Mouse (Mus musculus) MEL (cell line): ENCODE measurements around the gene Rpa1. TPM values are rescaled to one million over a fixed set of nuclear protein-coding genes. Genes with fewer than 3 reads are reported as not detected.
A peak's percentile ranks its signal among the peaks of the same experiment; 100 is the strongest.

Experiments
- DNase-seq: peaks from one replicate; pipeline ENCODE4 v3.0.0; 2011; ENCODE audit warnings: low read depth, low spot score
- H3K27ac ChIP-seq: 2 replicates; pipeline ENCODE4 v1.5.1; 2012; ENCODE audit warnings: low read depth, mild to moderate bottlenecking, control low read depth, low read length, moderate library complexity; ENCODE audit not compliant: control insufficient read depth
- H3K27me3 ChIP-seq, 2 experiments: fragments of 150-350 bp in 1 of 2; sonication (generic) in 1 of 2; 2 replicates each; pipeline ENCODE4 v1.6.1; 2012; ENCODE audit warnings: low read length in 2 of 2, mild to moderate bottlenecking in 2 of 2, improper control_type of control experiment in 1 of 2, moderate library complexity in 1 of 2; ENCODE audit not compliant: insufficient read depth in 2 of 2, control insufficient read depth in 1 of 2
- H3K36me3 ChIP-seq, 2 experiments: 2 replicates each; pipeline ENCODE4 v1.6.1; 2012 to 2014; ENCODE audit warnings: low read length in 2 of 2, improper control_type of control experiment in 1 of 2, inconsistent platforms in 1 of 2, mild to moderate bottlenecking in 1 of 2; ENCODE audit not compliant: insufficient read depth in 2 of 2, control insufficient read depth in 1 of 2
- H3K4me1 ChIP-seq, 2 experiments: fragments of 150-350 bp in 1 of 2; sonication (generic) in 1 of 2; 2 replicates each; pipeline ENCODE4 v1.6.1; 2012; ENCODE audit warnings: low read length in 2 of 2, improper control_type of control experiment in 1 of 2, mild to moderate bottlenecking in 1 of 2; ENCODE audit not compliant: insufficient read depth in 2 of 2, control insufficient read depth in 1 of 2
- H3K4me3 ChIP-seq, 2 experiments: fragments of 150-350 bp in 1 of 2; sonication (generic) in 1 of 2; 2 replicates each; pipeline ENCODE4 v1.5.1; 2012; ENCODE audit warnings: low read depth in 2 of 2, low read length in 2 of 2, mild to moderate bottlenecking in 2 of 2, moderate library complexity in 2 of 2, control low read depth in 1 of 2, improper control_type of control experiment in 1 of 2; ENCODE audit not compliant: control insufficient read depth in 1 of 2, insufficient read depth in 1 of 2
- H3K79me2 ChIP-seq: 2 replicates; pipeline ENCODE4 v1.6.1; 2012; ENCODE audit warnings: mild to moderate bottlenecking, low read length, moderate library complexity; ENCODE audit not compliant: control insufficient read depth, poor library complexity, insufficient read depth
- H3K9ac ChIP-seq: 2 replicates; pipeline ENCODE4 v1.6.1; 2012; ENCODE audit warnings: low read depth, mild to moderate bottlenecking, control low read depth, low read length, moderate library complexity; ENCODE audit not compliant: control insufficient read depth, poor library complexity, severe bottlenecking
- H3K9me3 ChIP-seq: fragments of 150-350 bp; sonication (generic); replicated peaks from 2 replicates; pipeline ENCODE4 v1.6.1; 2012; ENCODE audit warnings: mild to moderate bottlenecking, low read length, improper control_type of control experiment, moderate library complexity; ENCODE audit not compliant: insufficient read depth
- BHLHE40 ChIP-seq: IDR thresholded peaks from 2 replicates; pipeline ENCODE4 v1.6.1; 2012; ENCODE audit warnings: low read depth, mild to moderate bottlenecking, inconsistent platforms, low read length, improper control_type of control experiment, borderline replicate concordance
- CHD1 ChIP-seq: IDR thresholded peaks from 2 replicates; pipeline ENCODE4 v1.6.1; 2012; ENCODE audit warnings: low read depth, mild to moderate bottlenecking, inconsistent platforms, low read length, improper control_type of control experiment
- CHD2 ChIP-seq: IDR thresholded peaks from 2 replicates; pipeline ENCODE4 v1.6.1; 2011; ENCODE audit warnings: low read length, improper control_type of control experiment
- E2F4 ChIP-seq: IDR thresholded peaks from 2 replicates; pipeline ENCODE4 v1.6.1; 2011; ENCODE audit warnings: low read depth, low read length, improper control_type of control experiment, borderline replicate concordance
- ELF1 ChIP-seq: IDR thresholded peaks from 2 replicates; pipeline ENCODE4 v1.6.1; 2014; ENCODE audit warnings: low read depth, mild to moderate bottlenecking, inconsistent platforms, low read length, improper control_type of control experiment, moderate library complexity
- EP300 ChIP-seq, 2 experiments: IDR thresholded peaks; 2 replicates each; pipeline ENCODE4 v1.6.1; 2011; ENCODE audit warnings: improper control_type of control experiment in 2 of 2, low read length in 2 of 2, low read depth in 1 of 2, mild to moderate bottlenecking in 1 of 2
- ETS1 ChIP-seq: IDR thresholded peaks from 2 replicates; pipeline ENCODE4 v1.6.1; 2012; ENCODE audit warnings: low read depth, mild to moderate bottlenecking, inconsistent platforms, low read length, improper control_type of control experiment, moderate library complexity
- GABPA ChIP-seq: IDR thresholded peaks from 2 replicates; pipeline ENCODE4 v1.6.1; 2012; ENCODE audit warnings: low read depth, mild to moderate bottlenecking, inconsistent platforms, low read length, improper control_type of control experiment, moderate library complexity
- GATA1 ChIP-seq: IDR thresholded peaks from 2 replicates; pipeline ENCODE4 v1.6.1; 2011; ENCODE audit warnings: low read depth, low read length, improper control_type of control experiment
- HCFC1 ChIP-seq: IDR thresholded peaks from 2 replicates; pipeline ENCODE4 v1.6.1; 2012; ENCODE audit warnings: low read depth, mild to moderate bottlenecking, inconsistent platforms, low read length, improper control_type of control experiment, moderate library complexity
- JUND ChIP-seq: IDR thresholded peaks from 2 replicates; pipeline ENCODE4 v1.6.1; 2011; ENCODE audit warnings: low read depth, mild to moderate bottlenecking, improper control_type of control experiment, low read length
- KAT2A ChIP-seq: conservative IDR thresholded peaks from 2 replicates; pipeline ENCODE4 v1.6.1; 2012; ENCODE audit warnings: low read depth, low read length, improper control_type of control experiment, inconsistent platforms
- MAFK ChIP-seq: IDR thresholded peaks from 2 replicates; pipeline ENCODE4 v1.6.1; 2011; ENCODE audit warnings: low read depth, mild to moderate bottlenecking, low read length, improper control_type of control experiment, borderline replicate concordance
- MAX ChIP-seq: IDR thresholded peaks from 2 replicates; pipeline ENCODE4 v1.6.1; 2011; ENCODE audit warnings: low read length, improper control_type of control experiment
- MAZ ChIP-seq: IDR thresholded peaks from 2 replicates; pipeline ENCODE4 v1.6.1; 2012; ENCODE audit warnings: low read depth, mild to moderate bottlenecking, inconsistent platforms, low read length, improper control_type of control experiment
- MEF2A ChIP-seq: IDR thresholded peaks from 2 replicates; pipeline ENCODE4 v1.6.1; 2014; ENCODE audit warnings: low read depth, mild to moderate bottlenecking, inconsistent platforms, low read length, improper control_type of control experiment; ENCODE audit not compliant: poor library complexity, insufficient replicate concordance, severe bottlenecking; ENCODE audit errors: extremely low read depth
- MXI1 ChIP-seq: IDR thresholded peaks from 2 replicates; pipeline ENCODE4 v1.6.1; 2011; ENCODE audit warnings: mild to moderate bottlenecking, low read depth, low read length, improper control_type of control experiment
- MYB ChIP-seq: IDR thresholded peaks from 2 replicates; pipeline ENCODE4 v1.6.1; 2011; ENCODE audit warnings: mild to moderate bottlenecking, low read depth, low read length, improper control_type of control experiment
- MYC ChIP-seq: IDR thresholded peaks from 2 replicates; pipeline ENCODE4 v1.6.1; 2011; ENCODE audit warnings: low read depth, mild to moderate bottlenecking, low read length, improper control_type of control experiment, moderate library complexity
- NELFE ChIP-seq: IDR thresholded peaks from 2 replicates; pipeline ENCODE4 v1.6.1; 2011; ENCODE audit warnings: low read depth, low read length, improper control_type of control experiment
- NRF1 ChIP-seq: IDR thresholded peaks from 2 replicates; pipeline ENCODE4 v1.6.1; 2014; ENCODE audit warnings: low read depth, mild to moderate bottlenecking, inconsistent platforms, low read length, improper control_type of control experiment, moderate library complexity; ENCODE audit not compliant: poor library complexity, insufficient read depth, severe bottlenecking
- POLR2A ChIP-seq, 2 experiments: IDR thresholded peaks; 2 replicates each; pipeline ENCODE4 v1.6.1; 2011 to 2012; ENCODE audit warnings: low read length in 2 of 2, mild to moderate bottlenecking in 2 of 2, control low read depth in 1 of 2, improper control_type of control experiment in 1 of 2, low read depth in 1 of 2, moderate library complexity in 1 of 2; ENCODE audit not compliant: control insufficient read depth in 1 of 2, insufficient read depth in 1 of 2, poor library complexity in 1 of 2
- POLR2AphosphoS2 ChIP-seq: IDR thresholded peaks from 2 replicates; pipeline ENCODE4 v1.6.1; 2011; ENCODE audit warnings: low read length, improper control_type of control experiment
- POLR2AphosphoS5 ChIP-seq: IDR thresholded peaks from 2 replicates; pipeline ENCODE4 v1.6.1; 2012; ENCODE audit warnings: low read depth, borderline replicate concordance, mild to moderate bottlenecking, inconsistent platforms, low read length, moderate library complexity, mixed read lengths
- RAD21 ChIP-seq: IDR thresholded peaks from 2 replicates; pipeline ENCODE4 v1.6.1; 2011; ENCODE audit warnings: mild to moderate bottlenecking, low read depth, low read length, improper control_type of control experiment
- RCOR1 ChIP-seq: IDR thresholded peaks from 2 replicates; pipeline ENCODE4 v1.6.1; 2012; ENCODE audit warnings: low read depth, mild to moderate bottlenecking, inconsistent platforms, low read length, improper control_type of control experiment
- SIN3A ChIP-seq: IDR thresholded peaks from 2 replicates; pipeline ENCODE4 v1.6.1; 2012; ENCODE audit warnings: low read length, improper control_type of control experiment, inconsistent platforms
- SMC3 ChIP-seq: IDR thresholded peaks from 2 replicates; pipeline ENCODE4 v1.6.1; 2011; ENCODE audit warnings: low read depth, low read length, improper control_type of control experiment
- TAL1 ChIP-seq: IDR thresholded peaks from 2 replicates; pipeline ENCODE4 v1.6.1; 2012; ENCODE audit warnings: mild to moderate bottlenecking, inconsistent platforms, low read length, moderate library complexity, mixed read lengths
- TBP ChIP-seq: IDR thresholded peaks from 2 replicates; pipeline ENCODE4 v1.8.0; 2011; ENCODE audit warnings: low read depth, low read length, improper control_type of control experiment
- TCF12 ChIP-seq: IDR thresholded peaks from 2 replicates; pipeline ENCODE4 v1.6.1; 2014; ENCODE audit warnings: low read depth, mild to moderate bottlenecking, inconsistent platforms, low read length, improper control_type of control experiment, moderate library complexity
- UBTF ChIP-seq: IDR thresholded peaks from 2 replicates; pipeline ENCODE4 v1.6.1; 2012; ENCODE audit warnings: low read depth, mild to moderate bottlenecking, inconsistent platforms, low read length, improper control_type of control experiment, moderate library complexity, borderline replicate concordance; ENCODE audit not compliant: insufficient read depth
- USF1 ChIP-seq: IDR thresholded peaks from 2 replicates; pipeline ENCODE4 v1.6.1; 2014; ENCODE audit warnings: low read depth, mild to moderate bottlenecking, inconsistent platforms, low read length, improper control_type of control experiment, moderate library complexity
- USF2 ChIP-seq, 2 experiments: IDR thresholded peaks; 2 replicates each; pipeline ENCODE4 v1.6.1; 2011 to 2012; ENCODE audit warnings: improper control_type of control experiment in 2 of 2, low read length in 2 of 2, borderline replicate concordance in 1 of 2, inconsistent platforms in 1 of 2, low read depth in 1 of 2, mild to moderate bottlenecking in 1 of 2; ENCODE audit not compliant: insufficient read depth in 1 of 2
- ZC3H11A ChIP-seq: IDR thresholded peaks from 2 replicates; pipeline ENCODE4 v1.6.1; 2012; ENCODE audit warnings: low read depth, mild to moderate bottlenecking, inconsistent platforms, low read length, improper control_type of control experiment
- ZKSCAN1 ChIP-seq: IDR thresholded peaks from 2 replicates; pipeline ENCODE4 v1.6.1; 2012; ENCODE audit warnings: low read depth, mild to moderate bottlenecking, inconsistent platforms, low read length, improper control_type of control experiment, moderate library complexity
- ZMIZ1 ChIP-seq: IDR thresholded peaks from 2 replicates; pipeline ENCODE4 v1.6.1; 2012; ENCODE audit warnings: low read depth, mild to moderate bottlenecking, inconsistent platforms, low read length, improper control_type of control experiment, moderate library complexity
- ZNF384 ChIP-seq: IDR thresholded peaks from 2 replicates; pipeline ENCODE4 v1.6.1; 2012; ENCODE audit warnings: low read depth, mild to moderate bottlenecking, inconsistent platforms, low read length, improper control_type of control experiment
- polyA plus RNA-seq, 2 experiments: library from polyadenylated mRNA; stranded (reverse) in 1 of 2; unstranded in 1 of 2; fragments of >175 nt in 1 of 2; fragments of >200 nt in 1 of 2; gene quantifications; 2 replicates each; pipeline versions ENCODE4 v1.2.1 to v1.2.4; 2012; ENCODE audit warnings: low replicate concordance in 2 of 2, low read depth in 1 of 2; ENCODE audit not compliant: insufficient read length in 2 of 2, insufficient read depth in 1 of 2, missing spikeins in 1 of 2
- total RNA-seq: library from RNA; depleted of rRNA; stranded (reverse); fragments of 300-350 nt; gene quantifications from 2 replicates; pipeline ENCODE4 v1.2.3, GENCODE M21; 2012

The Rpa1 gene
- total and polyA plus RNA-seq, 3 experiments = 179 to 481 (median 242) TPM

DNA sequence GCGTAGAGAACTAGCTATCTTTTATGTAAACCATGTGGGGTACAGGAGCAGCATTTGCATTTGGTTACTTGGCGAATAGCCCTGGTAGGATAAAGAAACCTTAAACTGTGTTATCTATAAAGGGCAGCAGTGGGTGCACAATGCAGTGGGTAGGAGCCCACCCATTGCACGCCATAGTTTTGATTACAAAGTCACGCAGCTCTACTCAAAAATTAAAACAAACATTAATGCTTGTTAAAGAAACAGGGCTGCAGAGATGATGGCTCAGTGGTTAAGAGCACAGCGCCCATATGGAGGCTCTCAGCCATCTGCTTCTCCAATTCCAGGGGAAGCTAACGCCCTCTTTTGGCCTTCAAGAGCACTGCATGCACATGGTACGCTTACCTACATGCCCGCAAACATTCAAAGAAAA lies 24.8 kb downstream of the Rpa1 start:
- H3K27ac ChIP-seq = peak overlapping the region; percentile 20
- DNase-seq = peak; percentile 84
- peaks cover 6 to 29% of the 10 kb centered on the region in 2 experiments for H3K36me3 ChIP-seq
- no peaks in the 10 kb centered on the region for H3K27me3 ChIP-seq
- H3K79me2 ChIP-seq = peaks cover 27% of the 10 kb centered on the region
- H3K4me1 ChIP-seq = peaks cover 17 to 28% of the 10 kb centered on the region in 2 experiments
- no peaks in the 10 kb centered on the region for H3K9me3 ChIP-seq
- H3K9ac ChIP-seq = no peak overlapping the region
- no peak overlapping the region for H3K4me3 ChIP-seq
- TF ChIP-seq GATA1 (peak; percentile 85), EP300 (IDR thresholded peaks at IDR 0.05; ENCODE audit: low read depth in 1 of 2, low read length in 2 of 2) (peak; percentile 71 to 80), GABPA (no peak), TAL1 (peak; percentile 90), E2F4 (no peak), POLR2AphosphoS2 (no peak), CHD2 (no peak), JUND (no peak), ELF1 (no peak), KAT2A (no peak), NRF1 (no peak), UBTF (no peak), MAZ (no peak), MAX (no peak; the same call in 1 of the 2 replicates), ETS1 (peak; percentile 56; the same call in 1 of the 2 replicates), TCF12 (peak; percentile 83), RAD21 (peak; percentile 4; the same call in 1 of the 2 replicates), ZNF384 (no peak), MAFK (no peak), USF2 (IDR thresholded peaks at IDR 0.05; ENCODE audit: borderline replicate concordance in 1 of 2, insufficient read depth in 1 of 2, low read depth in 1 of 2, low read length in 2 of 2) (no peak), ZMIZ1 (no peak), RCOR1 (peak; percentile 66), TBP (no peak), SMC3 (no peak; the same call in 1 of the 2 replicates), HCFC1 (no peak), SIN3A (peak; percentile 75), ZC3H11A (no peak), BHLHE40 (peak; percentile 38; the same call in 1 of the 2 replicates), MYC (no peak), POLR2AphosphoS5 (no peak), NELFE (no peak), CHD1 (no peak), MYB (no peak), MEF2A (no peak), MXI1 (peak; percentile 81), ZKSCAN1 (no peak), USF1 (no peak), POLR2A (IDR thresholded peaks at IDR 0.05; ENCODE audit: control insufficient read depth in 1 of 2, insufficient read depth in 1 of 2, low read depth in 1 of 2, low read length in 2 of 2, poor library complexity in 1 of 2) (no peak)
